Mouse (Mus musculus) thymus, adult 2 months (tissue): Measurements from ENCODE around the gene Sox2. TPM values are rescaled to one million over a fixed set of nuclear protein-coding genes. Genes with fewer than 3 reads are reported as not detected.

Source experiments
- DNase-seq: peaks from one replicate; pipeline ENCODE4 v3.0.0; 2021
- H3K27ac ChIP-seq: fragments of 200-500 bp; 2 replicates; pipeline ENCODE4 v1.5.1; 2012; ENCODE audit warnings: low read length, control low read depth; ENCODE audit not compliant: control insufficient read depth, insufficient read depth
- H3K27me3 ChIP-seq: fragments of 200-500 bp; 2 replicates; pipeline ENCODE4 v1.6.1; 2012; ENCODE audit warnings: mild to moderate bottlenecking, low read length, moderate library complexity, mixed read lengths; ENCODE audit not compliant: control insufficient read depth, insufficient read depth
- H3K36me3 ChIP-seq: fragments of 200-500 bp; 2 replicates; pipeline ENCODE4 v1.6.1; 2012; ENCODE audit warnings: mild to moderate bottlenecking, low read length, moderate library complexity; ENCODE audit not compliant: control insufficient read depth, insufficient read depth
- H3K4me1 ChIP-seq: fragments of 200-500 bp; replicated peaks from 2 replicates; pipeline ENCODE4 v1.6.1; 2012; ENCODE audit warnings: low read length; ENCODE audit not compliant: control insufficient read depth, insufficient read depth
- H3K4me3 ChIP-seq: fragments of 200-500 bp; 2 replicates; pipeline ENCODE4 v1.5.1; 2012; ENCODE audit warnings: mild to moderate bottlenecking, low read length, control low read depth, moderate library complexity; ENCODE audit not compliant: control insufficient read depth, insufficient read depth
- CTCF ChIP-seq: fragments of 200-500 bp; IDR thresholded peaks from 2 replicates; pipeline ENCODE4 v1.5.1; 2012; ENCODE audit warnings: mild to moderate bottlenecking, control low read depth, low read length, moderate library complexity, borderline replicate concordance; ENCODE audit not compliant: control insufficient read depth, poor library complexity, insufficient read depth; ENCODE audit errors: extremely low read depth
- POLR2A ChIP-seq: fragments of 200-500 bp; IDR thresholded peaks from 2 replicates; pipeline ENCODE4 v1.6.1; 2012; ENCODE audit warnings: mild to moderate bottlenecking, low read length, control low read depth, moderate library complexity; ENCODE audit not compliant: control insufficient read depth, poor library complexity, insufficient read depth; ENCODE audit errors: extremely low read depth
- WGBS: fragments of 180-500 bp; shearing (Covaris S2); methylation state at CpG from one replicate; pipeline ENCODE4 v1.1.7; 2018; 5-methylcytosine and 5-hydroxymethylcytosine counted together
- polyA plus RNA-seq: library from polyadenylated mRNA; depleted of rRNA; stranded (reverse); fragments of >200 nt; gene quantifications from 2 replicates; pipeline ENCODE4 v1.2.3, GENCODE M21; 2012

The Sox2 gene
- polyA plus RNA-seq, 1 experiment = 0.19 TPM

DNA sequence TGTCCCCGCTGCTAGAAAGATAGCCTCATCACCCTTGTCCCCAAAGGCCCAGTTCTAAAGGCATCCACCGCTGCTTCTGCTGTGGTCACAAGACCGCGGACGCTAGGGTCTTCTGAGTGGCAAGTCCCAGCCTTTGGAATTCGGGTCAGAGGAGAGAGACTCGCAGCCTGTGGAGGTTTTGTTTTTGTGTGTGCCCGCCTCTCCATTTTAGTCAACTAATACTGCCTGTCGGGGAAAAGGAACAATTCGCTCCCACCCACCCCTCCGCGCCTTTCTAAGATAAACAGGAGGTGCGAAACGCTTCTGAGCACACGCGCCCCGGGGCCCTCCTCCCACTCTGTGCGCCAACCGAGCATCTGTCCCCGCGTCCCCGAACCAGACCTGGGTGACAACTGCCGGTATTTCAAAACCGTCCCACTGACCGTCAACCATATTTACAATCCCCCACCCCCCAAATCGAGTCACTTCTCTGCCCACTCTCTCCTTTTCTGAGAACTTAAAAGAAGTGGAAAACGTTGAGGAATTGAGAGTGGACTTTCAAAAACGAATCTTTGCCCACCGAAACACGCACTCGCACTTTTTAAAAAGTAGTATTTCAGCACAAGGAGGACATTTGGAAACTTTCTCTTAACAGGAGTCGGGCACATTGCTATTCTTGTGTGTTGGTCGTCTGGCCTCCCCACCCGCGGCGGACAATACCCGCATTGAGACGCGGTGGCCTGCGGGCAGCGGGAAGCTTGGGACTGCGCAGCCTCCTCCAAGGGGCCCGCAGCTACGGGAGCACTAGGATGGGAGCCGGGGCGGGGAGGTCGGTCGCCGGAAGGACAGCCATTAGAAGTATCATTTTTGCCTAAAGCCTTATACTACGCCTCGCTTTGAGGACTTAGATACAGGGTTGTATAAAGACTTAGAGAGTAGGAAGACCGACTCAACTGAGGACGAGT, 12.8 kb downstream of the Sox2 start:
- H3K4me1 ChIP-seq = no peaks in the 10 kb centered on the region; the same call in 1 of the 2 replicates
- TF ChIP-seq CTCF = no peak
- TF ChIP-seq POLR2A = no peak
- H3K36me3 ChIP-seq = no peaks in the 10 kb centered on the region
- peaks cover 14% of the 10 kb centered on the region; the same call in 1 of the 2 replicates for H3K27me3 ChIP-seq
- H3K27ac ChIP-seq = no peak overlapping the region
- no peak for DNase-seq
- 6% methylated on average over 53 of the region's 53 CpGs for WGBS
- H3K4me3 ChIP-seq = no peak overlapping the region

- DNase-seq = no peak
- TF ChIP-seq CTCF (no peak), POLR2A (no peak)
- 9% methylated on average over 58 of the region's 58 CpGs for WGBS
- Histone ChIP-seq H3K27me3 (peaks cover 14% of the 10 kb centered on the region; the same call in 1 of the 2 replicates), H3K27ac (no peak overlapping the region), H3K4me1 (no peaks in the 10 kb centered on the region; the same call in 1 of the 2 replicates), H3K4me3 (no peak overlapping the region), H3K36me3 (no peaks in the 10 kb centered on the region)
Observed at GRCm38 (mm10) chr3:34663701-34664635, 13.8 kb downstream of the Sox2 start.

DNA sequence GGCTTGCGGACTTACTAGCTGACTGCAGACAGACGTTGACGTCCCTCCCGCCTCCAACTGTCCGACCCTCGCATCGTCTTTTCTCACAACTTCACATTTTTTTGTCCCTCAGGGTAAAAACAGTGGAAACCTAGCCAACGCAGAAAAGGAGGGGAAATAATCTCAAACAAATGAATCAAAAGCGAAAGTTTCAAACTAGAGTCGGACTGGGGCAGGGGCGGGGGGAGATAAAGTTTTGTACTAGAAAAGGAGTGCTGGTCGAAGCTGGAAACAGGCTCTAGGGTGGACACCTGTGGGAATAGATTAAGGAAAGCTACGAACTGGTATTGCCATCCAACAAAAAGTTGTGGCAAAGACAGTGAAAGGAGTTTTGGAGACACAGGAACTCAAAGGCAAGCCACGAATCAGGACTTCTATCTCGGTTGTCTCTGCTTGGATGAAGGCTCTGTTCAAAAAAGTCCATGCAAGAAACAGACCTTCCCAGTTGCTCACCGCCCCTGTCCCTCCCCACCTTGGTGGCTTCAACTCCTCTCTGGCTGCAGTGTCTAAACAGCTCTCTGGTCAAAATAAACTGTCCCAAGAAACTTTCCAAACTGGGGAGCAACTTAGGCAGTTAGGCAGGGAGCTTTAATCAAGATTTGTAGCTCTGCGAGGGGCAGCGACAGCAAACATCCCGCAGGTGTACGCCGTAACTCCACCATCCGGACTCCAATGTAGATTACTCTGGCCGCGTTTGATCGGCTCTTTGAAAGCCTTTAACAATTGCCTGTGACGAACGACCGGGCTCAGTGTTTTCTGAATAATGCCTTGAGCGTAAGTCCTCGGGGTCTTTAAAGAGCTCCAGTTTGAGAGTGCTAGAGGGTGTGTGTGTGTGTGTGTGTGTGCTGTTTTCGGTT, 14.7 kb downstream of the Sox2 start:
- TF ChIP-seq POLR2A = no peak
- no peak for TF ChIP-seq CTCF
- Histone ChIP-seq H3K27me3 (peaks cover 14% of the 10 kb centered on the region; the same call in 1 of the 2 replicates), H3K4me1 (no peaks in the 10 kb centered on the region; the same call in 1 of the 2 replicates), H3K27ac (no peak overlapping the region), H3K4me3 (no peak overlapping the region), H3K36me3 (no peaks in the 10 kb centered on the region)
- 3% methylated on average over 31 of the region's 31 CpGs for WGBS
- no peak for DNase-seq

DNA sequence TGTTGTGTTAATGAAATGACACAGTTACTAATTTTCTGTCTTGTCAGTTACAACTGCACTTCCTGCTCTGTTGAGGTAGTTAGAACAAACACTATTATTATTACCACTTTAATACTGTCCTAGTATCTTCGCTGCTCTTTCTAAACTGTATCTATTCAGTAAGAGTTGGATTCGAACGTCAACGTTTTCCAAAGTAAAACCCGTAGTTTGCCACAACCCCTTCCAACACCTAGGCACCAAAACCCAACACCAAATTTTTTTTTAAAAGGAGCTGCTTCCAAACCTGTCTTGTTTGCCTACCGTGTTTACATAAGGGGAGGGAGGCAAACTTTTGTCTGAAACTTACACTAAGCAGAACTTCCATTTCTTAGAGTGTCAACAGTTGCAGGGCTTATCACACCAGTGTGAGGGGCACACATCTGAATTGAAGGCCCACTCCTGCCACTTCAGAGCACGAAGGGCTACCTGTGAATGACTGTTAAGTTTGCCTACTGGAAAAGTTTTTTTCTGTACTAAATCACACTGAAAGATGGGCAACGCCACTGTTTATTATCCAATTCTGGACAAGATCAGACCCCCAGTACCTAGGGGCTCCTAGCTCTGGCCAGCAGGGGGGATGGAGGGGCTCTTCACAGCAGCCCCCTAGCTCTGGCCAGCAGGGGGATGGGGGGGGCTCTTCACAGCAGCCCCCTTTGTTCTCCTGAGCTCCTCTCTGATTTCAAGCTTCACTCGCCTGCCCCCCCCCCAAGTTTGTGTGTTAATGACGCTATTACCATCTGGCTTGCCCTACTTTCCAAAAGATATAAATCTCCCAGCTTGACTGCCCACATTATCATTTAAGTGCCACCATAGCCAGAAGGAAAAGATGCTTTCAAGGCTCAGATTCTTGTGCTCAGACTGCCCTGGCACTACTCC, 15.8 kb downstream of the Sox2 start:
- Histone ChIP-seq H3K4me1 (no peaks in the 10 kb centered on the region; the same call in 1 of the 2 replicates), H3K27me3 (peaks cover 14% of the 10 kb centered on the region; the same call in 1 of the 2 replicates), H3K36me3 (no peaks in the 10 kb centered on the region), H3K4me3 (no peak overlapping the region), H3K27ac (no peak overlapping the region)
- TF ChIP-seq POLR2A (no peak), CTCF (no peak)
- no peak for DNase-seq
- 11% methylated on average over 10 of the region's 10 CpGs for WGBS

GRCm38 (mm10) chr3:34667180-34667579, 17.0 kb downstream of the Sox2 start:
- TF ChIP-seq CTCF (no peak), POLR2A (no peak)
- H3K27me3 ChIP-seq = peaks cover 14% of the 10 kb centered on the region; the same call in 1 of the 2 replicates
- no peak overlapping the region for H3K27ac ChIP-seq
- WGBS = 47% methylated on average over 2 of the region's 2 CpGs
- no peak for DNase-seq
- H3K4me1 ChIP-seq = no peaks in the 10 kb centered on the region; the same call in 1 of the 2 replicates
- H3K36me3 ChIP-seq = no peaks in the 10 kb centered on the region
- H3K4me3 ChIP-seq = no peak overlapping the region
